Mouse (Mus musculus) layer of hippocampus, adult 8-10 months (tissue): ENCODE measurements around the gene Mmp21. TPM values are rescaled to one million over a fixed set of nuclear protein-coding genes. Genes with fewer than 3 reads are reported as not detected.

Experiments
- DNase-seq, 2 experiments: peaks; one replicate each; pipeline ENCODE4 v3.0.0; 2022; ENCODE audit warnings: low spot score in 2 of 2
- total RNA-seq, 4 experiments: library from RNA; stranded (reverse); gene quantifications; 2 replicates each; pipeline ENCODE4 v1.2.4; 2022

The Mmp21 gene
- total RNA-seq, 4 experiments from 2014 or later = 0.18 to 0.23 (median 0.20) TPM; not detected in 1

DNA sequence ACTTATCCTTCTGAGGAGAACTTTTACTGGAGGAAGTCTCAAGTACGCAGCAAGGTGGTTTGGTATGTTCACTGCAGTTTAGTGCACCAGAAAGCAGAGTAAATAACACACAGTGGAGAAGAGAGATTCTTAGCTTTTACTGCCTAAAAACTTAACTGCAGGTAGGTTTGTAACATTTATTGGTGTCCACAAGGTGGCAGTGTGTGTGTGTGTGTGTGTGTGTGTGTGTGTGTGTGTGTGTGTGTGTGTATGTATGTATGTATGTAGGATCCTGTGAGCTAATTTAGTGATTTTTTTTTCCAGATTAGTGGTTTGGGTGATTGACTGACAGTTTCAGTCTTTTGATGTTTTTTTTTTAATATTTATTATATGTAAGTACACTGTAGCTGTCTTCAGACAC, 10.8 kb downstream of the Mmp21 start:
- DNase-seq = no peak

DNA sequence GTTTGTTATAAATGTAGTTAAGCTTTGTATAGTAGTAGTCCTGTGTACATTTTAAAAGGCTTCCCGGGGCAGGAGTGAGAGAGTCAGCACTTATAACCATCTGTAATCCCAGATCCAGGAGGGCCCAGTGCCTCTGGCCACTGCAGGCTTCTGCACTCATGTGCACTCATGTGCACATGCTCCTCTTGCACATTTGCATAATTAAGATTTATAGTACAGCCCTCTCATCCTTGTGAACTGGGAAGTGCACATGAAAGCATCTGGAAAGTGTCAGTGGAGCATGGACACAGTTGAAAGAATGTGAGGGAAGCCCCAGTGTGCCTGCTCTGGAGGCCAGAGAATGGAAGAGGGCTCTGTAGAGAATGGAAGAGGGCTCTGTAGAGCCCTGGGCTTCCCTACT, 17.4 kb downstream of the Mmp21 start:
- no peak for DNase-seq

DNA sequence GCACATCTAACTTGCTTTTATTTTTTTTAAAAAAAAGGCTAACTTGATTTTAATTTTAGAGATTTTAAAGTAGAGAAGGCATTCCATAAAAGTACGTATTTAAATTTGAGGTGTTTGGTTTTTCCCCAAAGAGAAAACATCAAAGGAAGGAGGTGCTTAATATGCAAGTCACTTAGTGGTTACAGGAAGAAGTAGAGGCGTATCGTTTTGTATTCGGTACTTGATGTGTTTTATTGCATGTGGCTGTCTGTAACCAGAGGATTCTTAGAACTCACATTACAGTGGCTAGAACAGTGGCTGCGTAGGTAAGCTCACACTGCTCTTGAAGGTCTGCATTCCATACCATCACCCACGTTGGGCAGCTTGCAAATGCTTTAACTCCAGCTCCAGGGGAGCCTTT, 34.1 kb downstream of the Mmp21 start:
- no peak for DNase-seq

DNA sequence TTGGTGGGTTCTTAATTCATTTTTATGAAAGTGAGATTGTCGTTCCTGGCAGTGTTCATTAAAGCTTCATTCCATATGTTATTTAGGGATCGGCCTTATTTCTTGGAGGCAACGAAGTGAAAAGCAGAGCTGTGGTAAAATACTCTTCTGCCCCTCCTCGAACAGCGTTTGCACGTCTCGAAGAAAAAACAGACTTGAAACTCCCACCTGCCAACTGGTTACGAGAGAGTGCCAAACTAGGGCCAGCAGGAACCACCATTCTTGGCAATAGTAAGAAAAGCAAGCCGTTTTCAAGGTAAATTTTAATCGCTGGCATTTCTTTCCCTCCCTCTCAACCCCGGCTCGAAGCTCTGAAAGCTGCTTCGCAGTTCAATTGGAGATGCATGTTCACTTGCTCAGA, 41.0 kb downstream of the Mmp21 start:
- peak; percentile 70 to 74 for DNase-seq

DNA sequence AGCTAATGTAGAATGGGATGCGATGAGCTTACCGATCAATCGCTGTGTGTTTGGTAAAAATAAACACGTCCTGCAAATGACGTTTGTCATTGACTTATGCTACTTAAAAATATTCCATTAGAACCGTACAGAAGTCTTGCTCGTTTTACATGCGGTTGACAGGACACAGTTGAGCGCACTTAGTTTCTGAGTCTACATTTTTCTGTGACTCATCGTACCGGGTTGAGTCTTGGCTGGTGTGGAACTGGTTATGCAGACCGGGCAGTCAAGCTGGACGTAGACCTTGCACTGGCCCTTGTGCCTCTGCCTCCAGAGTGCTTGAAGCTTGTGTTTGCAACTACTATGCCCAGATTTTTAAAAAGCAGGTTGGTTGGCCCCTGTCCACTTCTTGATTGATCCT, 41.6 kb downstream of the Mmp21 start:
- DNase-seq = no peak

DNA sequence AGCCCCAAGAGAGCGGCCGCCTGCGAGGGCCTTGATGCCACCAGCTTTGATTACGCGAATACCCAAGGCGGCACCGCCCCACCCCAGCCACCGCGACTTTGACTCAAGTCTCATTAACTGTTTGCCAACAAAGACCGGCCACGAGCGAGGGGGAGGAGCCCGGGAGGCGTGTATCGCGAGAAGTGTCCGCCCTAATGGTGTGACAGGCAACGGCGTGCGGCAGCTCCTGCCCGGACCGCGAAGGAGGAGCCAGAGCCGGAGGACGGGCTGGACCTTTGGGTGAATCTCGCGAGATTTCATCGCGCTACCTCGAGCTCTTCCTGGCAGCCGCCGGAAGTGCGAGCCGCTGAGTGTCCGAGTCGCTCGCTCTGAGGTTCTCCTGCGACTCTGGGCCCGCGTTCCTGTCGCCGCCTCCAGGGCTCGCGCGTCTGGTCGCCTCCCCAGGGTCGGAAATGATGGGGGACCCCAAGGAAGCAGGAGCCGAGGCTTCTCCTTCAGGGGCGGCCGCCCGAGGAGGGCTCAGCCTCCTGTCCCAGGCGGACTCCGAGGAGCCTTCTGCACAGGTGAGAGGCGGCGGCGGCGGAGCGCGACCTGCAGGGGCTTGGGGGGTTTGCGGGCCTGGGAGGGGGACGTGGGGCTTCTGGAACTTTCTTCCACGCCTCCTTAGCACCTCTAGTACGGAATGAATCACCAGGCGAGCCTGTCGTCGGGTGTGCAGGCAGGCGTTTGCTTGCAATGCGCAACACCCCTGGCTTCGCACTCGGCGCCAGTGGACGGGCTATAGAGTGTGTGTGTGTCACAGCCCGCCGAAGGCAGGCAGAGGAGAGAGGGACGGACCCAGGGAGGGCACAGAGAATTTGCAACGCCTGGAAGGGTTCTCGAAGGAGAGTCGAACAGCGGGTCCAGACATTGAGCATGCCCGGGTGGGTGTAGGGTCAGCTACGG, 42.2 kb downstream of the Mmp21 start, which contains the start of gene Edrf1:
Gene Edrf1, plus strand, starts transcription at position 183 of the 945 bp plus-strand sequence.
- DNase-seq = peak; percentile 97

DNA sequence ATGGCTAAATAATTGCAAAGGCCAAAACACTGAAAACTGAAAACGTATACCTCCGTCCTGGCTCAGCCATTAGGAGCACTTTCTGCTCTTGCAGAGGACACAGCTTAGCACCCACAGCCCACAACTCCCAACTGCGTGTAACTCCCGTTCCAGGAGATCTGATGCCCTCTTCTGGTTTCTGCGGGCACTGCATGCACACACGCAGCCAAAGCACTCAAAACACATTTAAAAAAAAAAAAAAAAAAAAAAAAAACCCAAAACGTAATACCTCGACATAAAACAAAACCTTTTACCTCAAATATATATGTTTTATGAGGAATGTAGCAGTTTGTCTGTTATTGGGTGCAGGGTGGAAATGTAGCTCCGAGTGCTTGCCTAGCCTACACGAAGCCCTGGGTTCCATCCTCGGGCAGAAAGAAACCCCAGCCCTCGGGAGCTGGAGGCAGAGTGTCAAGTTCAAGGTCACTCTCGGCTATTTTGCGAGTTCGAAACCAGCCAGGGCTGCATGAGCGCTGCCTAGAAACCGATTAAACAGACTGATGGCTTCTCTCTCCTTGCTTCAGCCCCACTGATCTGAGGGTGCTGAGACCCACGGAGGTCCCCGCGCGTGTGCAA, 43.0 kb downstream of the Mmp21 start:
- DNase-seq = peak; percentile 77 to 92

DNA sequence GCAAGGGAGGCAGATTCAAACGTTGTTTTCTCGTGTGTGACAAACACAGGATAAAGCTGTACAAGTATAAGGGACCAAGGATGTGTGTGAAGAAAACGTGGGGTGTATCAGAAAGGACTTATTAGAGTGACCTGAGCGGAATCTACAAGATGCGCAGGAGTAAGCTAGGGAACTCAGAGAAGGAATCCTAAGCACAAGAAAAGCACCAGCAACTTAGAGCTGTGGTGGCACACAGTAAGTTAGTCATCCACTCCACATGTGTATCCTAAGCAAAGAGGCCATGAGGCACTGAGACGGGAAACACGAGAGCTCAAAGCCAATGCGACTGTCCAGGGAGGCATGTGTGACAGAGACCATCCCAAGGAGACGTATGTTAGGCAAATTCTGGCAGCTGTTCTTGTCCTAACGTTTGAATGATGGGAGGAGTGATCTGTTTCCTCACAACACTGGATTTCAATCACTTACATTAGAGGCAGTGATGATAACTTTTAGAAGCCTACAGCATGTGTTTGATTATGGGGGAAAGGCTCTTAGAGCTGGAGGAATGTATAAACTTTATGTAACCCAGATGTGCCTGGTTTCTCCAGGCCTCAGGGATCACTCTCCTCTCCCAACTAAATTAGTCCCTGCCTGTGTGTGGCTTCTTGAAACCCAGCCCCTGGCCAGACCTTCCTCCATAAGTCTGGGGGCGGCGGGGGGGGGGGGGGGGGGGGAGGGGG, 44.8 kb downstream of the Mmp21 start:
- DNase-seq = no peak

DNA sequence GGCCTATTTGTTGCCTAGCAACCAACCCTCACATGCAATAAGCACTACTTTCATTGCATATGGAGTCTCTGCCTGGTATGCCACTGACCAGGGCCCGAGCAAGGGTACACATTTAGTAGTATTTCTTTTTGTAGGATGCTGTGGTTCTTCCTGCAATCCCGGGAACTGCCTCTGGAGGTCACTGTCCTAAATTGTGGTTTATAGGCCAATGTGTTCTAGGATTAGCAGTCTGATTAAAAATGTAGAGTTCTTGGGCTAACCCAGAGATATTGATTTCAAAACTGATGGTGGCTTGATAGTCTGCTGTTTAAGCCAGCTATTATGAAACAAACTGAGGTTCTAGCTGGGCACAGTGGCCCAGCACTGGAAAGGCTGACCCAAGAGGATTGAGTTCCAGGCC, 47.4 kb downstream of the Mmp21 start:
- peak in 1 of 2 experiments; percentile 64 for DNase-seq

DNA sequence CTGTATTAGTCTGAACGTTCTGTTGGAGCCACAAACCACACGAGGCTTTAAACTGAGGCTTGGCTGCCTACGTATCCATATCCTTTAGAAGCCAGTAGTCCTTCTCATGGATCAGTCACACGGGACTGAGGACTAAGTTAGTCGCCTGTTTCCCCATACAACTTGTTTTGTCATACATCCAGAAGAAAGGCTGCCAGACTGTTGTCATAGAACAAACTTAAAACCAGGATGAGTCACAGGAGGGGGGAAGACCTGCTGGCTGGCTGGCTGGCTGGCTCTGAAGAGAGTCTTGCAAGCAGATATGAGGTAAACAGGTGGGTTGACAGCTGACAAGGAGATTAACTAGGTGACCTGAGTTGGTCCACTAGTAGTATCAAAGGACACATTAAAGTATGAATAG, 49.0 kb downstream of the Mmp21 start:
- DNase-seq = no peak

DNA sequence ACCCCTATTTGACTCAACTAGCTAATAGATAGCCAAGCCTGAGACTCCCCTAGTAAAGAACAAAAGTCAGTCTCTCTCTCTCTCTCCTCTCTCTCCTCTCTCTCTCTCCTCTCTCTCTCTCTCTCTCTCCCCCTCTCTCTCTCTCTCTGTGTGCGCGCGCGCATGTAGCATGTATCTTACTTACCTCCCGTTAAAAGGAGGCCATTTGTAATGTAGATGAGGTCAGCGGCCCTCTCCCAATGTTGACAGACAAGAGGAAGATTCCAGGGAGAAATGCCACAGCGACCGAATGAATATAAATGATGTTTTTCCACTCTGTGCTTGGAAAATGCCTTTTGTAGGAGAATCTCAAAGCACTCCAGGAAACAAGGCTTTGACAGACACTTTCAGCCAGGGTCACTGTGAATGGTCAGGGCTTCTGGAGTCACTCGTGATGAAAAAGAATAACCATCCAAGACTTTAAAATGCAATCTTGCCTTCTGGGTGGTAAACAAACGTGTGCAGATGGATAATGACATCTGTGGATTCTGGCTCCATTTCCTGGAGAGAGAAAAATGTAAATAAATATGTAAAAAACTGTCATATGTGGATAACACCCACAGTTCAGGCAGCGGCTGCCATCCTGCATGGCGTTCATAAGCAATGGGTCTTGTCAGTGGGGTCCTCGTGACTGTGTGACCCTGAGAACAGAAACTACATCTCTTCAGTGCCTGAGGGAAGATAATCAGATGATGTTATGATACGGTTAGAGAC, 52.5 kb downstream of the Mmp21 start:
- no peak for DNase-seq

Other genes with a start within 250 kb of the Mmp21 start
- gene Tex36, start 77.9 kb downstream of the Mmp21 start, total RNA-seq = not detected
- 10 to 100 TPM; 24.3 to 38.6 (median 30.7) TPM for gene Edrf1, start 42.5 kb downstream of the Mmp21 start, total RNA-seq
- gene Bccip, start 29.3 kb upstream of the Mmp21 start, total RNA-seq = 10 to 100 TPM; 71.3 to 76.6 (median 74.9) TPM
- 10 to 100 TPM; 17.0 to 23.8 (median 19.4) TPM for gene Uros, start 30.0 kb upstream of the Mmp21 start, total RNA-seq
- 1 to 10 TPM; 2.7 to 4.6 (median 2.9) TPM for gene Fank1, start 96.8 kb upstream of the Mmp21 start, total RNA-seq
- gene Dhx32, start 102.7 kb upstream of the Mmp21 start, total RNA-seq = 10 to 100 TPM; 31.7 to 40.0 (median 39.2) TPM